Mouse (Mus musculus) hindbrain, postnatal 0 days (tissue): ENCODE measurements at regions not wholly inside any gene's neighbourhood (a gene's known extent, or its start where the extent isn't known, plus 50 kb on each side); places are given as distances from the start of the nearest gene placed in this dataset.

Source experiments
- ATAC-seq: fragments of 200-750 bp; cut with Nextera tagmentation; 2 replicates; pipeline ENCODE4 v1.8.0; 2017; ENCODE audit warnings: mild to moderate bottlenecking, moderate TSS enrichment, moderate library complexity
- DNase-seq: peaks from one replicate; pipeline ENCODE4 v3.0.0-alpha.2; 2015; ENCODE audit warnings: low spot score
- H3K27ac ChIP-seq: fragments of 300-500 bp; sonication (generic); 2 replicates; pipeline ENCODE4 v1.5.1; 2014; ENCODE audit warnings: mild to moderate bottlenecking
- H3K27me3 ChIP-seq: fragments of 300-500 bp; sonication (generic); 2 replicates; pipeline ENCODE4 v1.6.1; 2014; ENCODE audit warnings: low read length, mixed read lengths; ENCODE audit not compliant: insufficient read depth
- H3K36me3 ChIP-seq: fragments of 300-500 bp; sonication (generic); 2 replicates; pipeline ENCODE4 v1.6.1; 2014; ENCODE audit warnings: low read length, mixed read lengths; ENCODE audit not compliant: insufficient read depth
- H3K4me1 ChIP-seq: fragments of 300-500 bp; sonication (generic); 2 replicates; pipeline ENCODE4 v1.6.1; 2014; ENCODE audit warnings: antibody characterized with exemption, low read length, mixed read lengths; ENCODE audit not compliant: insufficient read depth
- H3K4me2 ChIP-seq: fragments of 300-500 bp; sonication (generic); 2 replicates; pipeline ENCODE4 v1.6.1; 2014; ENCODE audit warnings: low read depth, mild to moderate bottlenecking, low read length, moderate library complexity, mixed read lengths
- H3K4me3 ChIP-seq: fragments of 300-500 bp; sonication (generic); 2 replicates; pipeline ENCODE4 v1.5.1; 2014; ENCODE audit warnings: low read length
- H3K9ac ChIP-seq: fragments of 300-500 bp; sonication (generic); replicated peaks from 2 replicates; pipeline ENCODE4 v1.6.1; 2014; ENCODE audit warnings: mild to moderate bottlenecking, low read length, moderate library complexity, mixed read lengths
- H3K9me3 ChIP-seq: fragments of 300-500 bp; sonication (generic); 2 replicates; pipeline ENCODE4 v1.6.1; 2016; ENCODE audit warnings: low read length, mixed read lengths
- CTCF ChIP-seq: IDR thresholded peaks from 2 replicates; pipeline ENCODE4 v1.5.1; 2016; ENCODE audit warnings: antibody characterized with exemption, control low read depth, low read depth
- WGBS: fragments of 180-500 bp; shearing (Covaris S2); extraction: QIAGEN DNeasy Blood & Tissue Kit; methylation state at CpG from one replicate; pipeline ENCODE4 v1.1.7; 2014; 5-methylcytosine and 5-hydroxymethylcytosine counted together

DNA sequence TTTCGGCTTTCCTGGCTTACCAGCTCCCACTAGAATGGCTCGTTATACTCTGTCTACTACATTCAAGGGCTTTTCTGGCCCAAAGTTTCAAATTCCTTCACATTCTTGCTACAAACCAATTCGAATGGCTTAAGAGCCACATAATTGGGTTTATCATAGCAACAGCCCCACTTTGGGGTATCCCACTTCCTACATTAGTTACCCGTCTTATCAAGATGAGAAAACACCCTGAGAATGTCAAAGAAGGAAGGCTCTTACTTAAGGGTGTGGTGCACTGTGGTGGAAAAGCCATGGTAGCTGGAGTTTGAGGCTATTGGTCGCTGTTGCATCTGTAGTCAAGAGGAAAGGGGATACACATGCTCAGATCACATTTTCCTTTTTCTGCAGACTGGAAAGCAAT, 213.2 kb upstream of the Klf3 start:
- no peak overlapping the region for H3K4me3 ChIP-seq
- H3K27me3 ChIP-seq, result 0 out of 2 replicates have a peak, but pooled peaks cover 4% of the 10 kb centered on the region
- H3K27ac ChIP-seq, result no peak overlapping the region
- H3K36me3 ChIP-seq, result no peaks in the 10 kb centered on the region
- DNase-seq, result no peak
- no peak for TF ChIP-seq CTCF
- H3K4me1 ChIP-seq, result no peaks in the 10 kb centered on the region
- no peak for ATAC-seq
- WGBS, result 93% methylated on average over 5 of the region's 5 CpGs
- peaks cover 2% of the 10 kb centered on the region; the same call in 1 of the 2 replicates for H3K9me3 ChIP-seq
- H3K4me2 ChIP-seq, result no peak overlapping the region
- no peak overlapping the region for H3K9ac ChIP-seq

DNA sequence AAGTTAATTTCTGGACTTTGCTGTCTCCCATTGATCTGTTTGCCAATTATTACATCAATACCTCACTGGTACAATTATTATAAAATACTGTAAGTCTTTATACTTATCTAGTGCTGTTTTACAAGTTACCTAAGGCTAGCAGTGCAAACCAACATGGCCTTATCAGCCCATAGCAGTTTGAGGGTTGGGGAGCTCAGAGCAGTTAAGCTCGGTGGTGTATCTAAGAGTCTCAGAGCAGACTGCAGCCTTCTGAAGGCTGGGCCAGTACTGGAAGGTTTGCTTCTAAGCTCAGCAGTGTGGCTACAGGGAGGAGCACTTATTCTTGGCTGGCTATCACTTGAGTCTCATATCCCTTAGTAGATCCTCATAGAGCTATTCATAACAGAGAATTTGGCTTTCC, 212.4 kb upstream of the Klf3 start:
- no peaks in the 10 kb centered on the region for H3K4me1 ChIP-seq
- no peaks in the 10 kb centered on the region for H3K36me3 ChIP-seq
- no peak for ATAC-seq
- no peak overlapping the region for H3K4me2 ChIP-seq
- 97% methylated on average over 1 of the region's 1 CpGs for WGBS
- no peak for DNase-seq
- H3K27me3 ChIP-seq, result 0 out of 2 replicates have a peak, but pooled peaks cover 4% of the 10 kb centered on the region
- H3K9ac ChIP-seq, result no peak overlapping the region
- peaks cover 2% of the 10 kb centered on the region; the same call in 1 of the 2 replicates for H3K9me3 ChIP-seq
- no peak for TF ChIP-seq CTCF
- no peak overlapping the region for H3K4me3 ChIP-seq
- H3K27ac ChIP-seq, result no peak overlapping the region

DNA sequence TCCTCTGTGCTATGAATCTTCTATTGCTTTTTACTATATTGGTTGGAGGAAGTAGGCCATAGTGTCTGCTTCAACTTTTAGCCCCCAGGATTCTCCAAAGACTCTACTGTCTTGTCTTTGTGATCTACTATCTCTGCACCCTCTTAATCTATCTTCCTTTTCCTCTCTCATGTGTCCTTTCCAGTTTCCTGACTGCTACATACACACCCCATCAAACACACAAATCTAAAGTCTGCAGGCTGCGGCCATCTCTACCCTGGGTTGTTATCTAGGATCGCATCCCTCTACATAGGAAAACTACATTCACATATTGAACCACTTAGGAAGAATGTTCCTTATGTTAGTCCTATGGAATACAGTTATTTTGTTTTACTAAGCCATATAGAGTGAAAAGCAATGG, 211.4 kb upstream of the Klf3 start:
- TF ChIP-seq CTCF, result no peak
- Histone ChIP-seq H3K4me1 (no peaks in the 10 kb centered on the region), H3K36me3 (no peaks in the 10 kb centered on the region), H3K4me3 (no peak overlapping the region), H3K9ac (no peak overlapping the region), H3K9me3 (peaks cover 2% of the 10 kb centered on the region; the same call in 1 of the 2 replicates), H3K27me3 (0 out of 2 replicates have a peak, but pooled peaks cover 4% of the 10 kb centered on the region), H3K4me2 (no peak overlapping the region), H3K27ac (no peak overlapping the region)
- DNase-seq (no peak), ATAC-seq (no peak)
- over 99% methylated on average over 2 of the region's 2 CpGs for WGBS

DNA sequence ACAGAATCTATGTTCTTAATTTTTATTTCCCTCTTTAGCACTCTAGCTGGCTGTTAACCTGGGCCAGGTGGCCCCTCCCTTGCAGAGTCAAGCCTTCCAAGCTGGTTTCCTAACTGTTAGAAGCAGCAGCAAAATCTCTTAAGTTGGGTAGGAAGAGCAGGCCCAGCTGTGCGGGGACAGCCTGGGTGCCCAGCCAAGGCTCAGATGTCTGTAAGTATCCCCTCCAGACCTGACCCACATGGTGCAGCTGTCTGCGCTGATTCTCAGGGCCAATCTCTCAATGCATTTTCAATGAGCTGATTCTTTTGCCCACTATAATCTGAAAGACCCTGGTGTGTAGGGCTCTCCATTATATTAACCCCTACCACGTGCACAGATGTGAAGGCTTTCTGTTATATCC, 208.0 kb upstream of the Klf3 start:
- H3K4me3 ChIP-seq, result no peak overlapping the region
- 49% methylated on average over 3 of the region's 3 CpGs for WGBS
- peak; percentile 16 for DNase-seq
- no peaks in the 10 kb centered on the region for H3K9me3 ChIP-seq
- no peak overlapping the region for H3K27ac ChIP-seq
- no peak overlapping the region for H3K9ac ChIP-seq
- ATAC-seq, result no peak
- TF ChIP-seq CTCF, result no peak
- no peaks in the 10 kb centered on the region for H3K36me3 ChIP-seq
- H3K4me2 ChIP-seq, result no peak overlapping the region
- H3K27me3 ChIP-seq, result 0 out of 2 replicates have a peak, but pooled peaks cover 4% of the 10 kb centered on the region
- H3K4me1 ChIP-seq, result no peaks in the 10 kb centered on the region

DNA sequence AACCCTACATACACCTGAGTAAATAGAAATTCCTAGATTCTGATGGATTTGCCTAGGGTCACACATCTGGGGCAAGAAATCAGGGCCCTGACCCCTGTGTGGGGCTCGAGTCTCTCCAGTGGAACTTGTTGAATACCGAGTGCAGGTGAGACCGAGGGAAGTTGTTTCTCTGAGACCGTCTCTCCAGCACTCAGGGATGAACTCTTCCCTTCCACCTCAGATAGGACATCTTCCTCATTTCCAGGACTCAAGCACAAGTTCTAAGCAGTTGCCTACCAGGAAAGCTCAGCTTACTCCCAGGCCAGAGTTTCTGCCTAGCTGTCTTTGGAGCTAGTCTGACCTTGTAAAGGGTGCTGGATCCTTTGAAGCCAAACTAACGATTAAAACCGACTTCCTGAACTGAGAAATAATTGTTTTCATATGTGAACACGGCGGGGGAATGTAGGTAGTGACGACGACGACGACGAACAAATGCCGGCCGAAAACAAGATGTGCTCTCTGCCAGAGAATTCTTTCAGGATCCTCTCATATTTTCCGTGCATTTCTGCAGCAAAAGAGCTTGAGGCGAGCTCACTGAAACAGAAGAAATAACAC, 207.3 kb upstream of the Klf3 start:
- Histone ChIP-seq H3K27me3 (0 out of 2 replicates have a peak, but pooled peaks cover 4% of the 10 kb centered on the region), H3K9ac (no peak overlapping the region), H3K4me1 (no peaks in the 10 kb centered on the region), H3K9me3 (no peaks in the 10 kb centered on the region), H3K36me3 (no peaks in the 10 kb centered on the region), H3K4me2 (no peak overlapping the region), H3K4me3 (no peak overlapping the region), H3K27ac (no peak overlapping the region)
- DNase-seq (no peak), ATAC-seq (no peak)
- 72% methylated on average over 17 of the region's 17 CpGs for WGBS
- no peak for TF ChIP-seq CTCF

DNA sequence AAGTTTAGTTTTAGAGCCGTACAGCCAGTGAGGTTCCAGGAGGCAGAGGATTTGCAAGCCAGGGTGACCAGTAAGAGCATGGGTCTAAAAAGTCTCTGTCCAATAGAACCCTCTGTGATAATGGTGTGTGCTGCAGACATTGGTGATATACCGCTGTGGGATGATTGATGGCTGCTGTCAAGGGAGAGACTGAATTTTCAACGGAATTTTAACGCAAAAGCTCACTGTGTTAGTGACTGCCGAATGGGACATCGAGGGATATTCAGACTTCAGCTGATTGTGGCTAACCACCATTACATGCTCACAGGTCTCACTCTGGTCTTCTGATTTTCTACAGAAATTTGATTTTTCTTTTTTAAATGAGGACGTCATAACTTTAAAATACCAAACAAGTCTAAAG, 206.2 kb upstream of the Klf3 start:
- H3K9me3 ChIP-seq, result no peaks in the 10 kb centered on the region
- no peaks in the 10 kb centered on the region for H3K4me1 ChIP-seq
- 0 out of 2 replicates have a peak, but pooled peaks cover 4% of the 10 kb centered on the region for H3K27me3 ChIP-seq
- WGBS, result 58% methylated on average over 7 of the region's 7 CpGs
- ATAC-seq (no peak), DNase-seq (no peak)
- no peak overlapping the region for H3K4me2 ChIP-seq
- TF ChIP-seq CTCF, result no peak
- H3K4me3 ChIP-seq, result no peak overlapping the region
- no peak overlapping the region for H3K27ac ChIP-seq
- H3K36me3 ChIP-seq, result no peaks in the 10 kb centered on the region
- H3K9ac ChIP-seq, result no peak overlapping the region

DNA sequence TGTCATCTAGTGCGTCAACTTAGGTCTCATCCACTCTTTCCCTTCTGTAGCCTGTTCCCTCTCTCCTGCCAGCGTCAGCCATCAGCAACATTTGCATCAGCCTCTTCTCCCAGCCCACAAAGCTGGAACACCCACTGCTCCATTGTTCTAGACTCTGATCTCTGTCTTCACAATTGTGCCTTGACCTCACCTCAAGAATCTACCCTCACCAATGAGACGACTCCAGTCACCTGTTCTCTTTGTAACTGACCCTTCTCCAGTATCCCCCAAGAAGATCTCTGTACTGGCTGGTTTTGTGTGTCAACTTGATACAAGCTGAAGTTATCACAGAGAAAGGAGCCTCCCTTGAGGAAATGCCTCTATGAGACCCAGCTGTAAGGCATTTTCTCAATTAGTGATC, 205.7 kb upstream of the Klf3 start:
- H3K36me3 ChIP-seq, result no peaks in the 10 kb centered on the region
- H3K27me3 ChIP-seq, result 0 out of 2 replicates have a peak, but pooled peaks cover 2% of the 10 kb centered on the region
- H3K4me3 ChIP-seq, result no peak overlapping the region
- H3K27ac ChIP-seq, result no peak overlapping the region
- TF ChIP-seq CTCF, result no peak
- no peak for DNase-seq
- no peak for ATAC-seq
- WGBS, result 57% methylated on average over 3 of the region's 3 CpGs
- H3K9me3 ChIP-seq, result no peaks in the 10 kb centered on the region
- H3K4me2 ChIP-seq, result no peak overlapping the region
- no peaks in the 10 kb centered on the region for H3K4me1 ChIP-seq
- H3K9ac ChIP-seq, result no peak overlapping the region
